Mouse (Mus musculus) testis, adult 2 months (tissue): ENCODE results near the gene BC025446. TPM values are rescaled to one million over a fixed set of nuclear protein-coding genes. Genes with fewer than 3 reads are reported as not detected.

Source experiments
- H3K27ac ChIP-seq: fragments of 200-500 bp; 2 replicates; pipeline ENCODE4 v1.5.1; 2012; ENCODE audit warnings: low read depth, low read length; ENCODE audit not compliant: control insufficient read depth, insufficient read depth
- H3K27me3 ChIP-seq: fragments of 200-500 bp; 2 replicates; pipeline ENCODE4 v1.6.1; 2012; ENCODE audit warnings: mild to moderate bottlenecking, low read length, moderate library complexity; ENCODE audit not compliant: control insufficient read depth, insufficient read depth
- H3K36me3 ChIP-seq: fragments of 200-500 bp; 2 replicates; pipeline ENCODE4 v1.6.1; 2012; ENCODE audit warnings: mild to moderate bottlenecking, low read length; ENCODE audit not compliant: control insufficient read depth, insufficient read depth
- H3K4me1 ChIP-seq: fragments of 200-500 bp; 2 replicates; pipeline ENCODE4 v1.6.1; 2012; ENCODE audit warnings: low read length; ENCODE audit not compliant: control insufficient read depth, insufficient read depth
- H3K4me3 ChIP-seq: fragments of 200-500 bp; 2 replicates; pipeline ENCODE4 v1.5.1; 2012; ENCODE audit warnings: low read depth, mild to moderate bottlenecking, low read length, moderate library complexity, mixed read lengths; ENCODE audit not compliant: control insufficient read depth
- CTCF ChIP-seq: fragments of 200-500 bp; IDR thresholded peaks from 2 replicates; pipeline ENCODE4 v1.5.1; 2012; ENCODE audit warnings: low read depth, mild to moderate bottlenecking, inconsistent platforms, low read length, moderate library complexity; ENCODE audit not compliant: control insufficient read depth, insufficient read depth, insufficient replicate concordance
- POLR2A ChIP-seq: fragments of 200-500 bp; IDR thresholded peaks from 2 replicates; pipeline ENCODE4 v1.6.1; 2012; ENCODE audit warnings: low read depth, mild to moderate bottlenecking, inconsistent platforms, low read length, moderate library complexity; ENCODE audit not compliant: control insufficient read depth
- polyA plus RNA-seq: library from polyadenylated mRNA; depleted of rRNA; stranded (reverse); fragments of >200 nt; gene quantifications from 2 replicates; pipeline ENCODE4 v1.2.3, GENCODE M21; 2012

Gene BC025446
- polyA plus RNA-seq, 1 experiment: not detected

- Histone ChIP-seq H3K36me3 (no peaks in the 10 kb centered on the region), H3K4me1 (no peaks in the 10 kb centered on the region), H3K27me3 (no peaks in the 10 kb centered on the region), H3K4me3 (no peak overlapping the region), H3K27ac (no peak overlapping the region)
- TF ChIP-seq CTCF (no peak), POLR2A (no peak)
Measured at GRCm38 (mm10) chr15:75240558-75240957, 24.4 kb downstream of the BC025446 start.

- no peaks in the 10 kb centered on the region for H3K36me3 ChIP-seq
Measured at GRCm38 (mm10) chr15:75242756-75243640, 26.8 kb downstream of the BC025446 start.

GRCm38 (mm10) chr15:75254671-75255070 is 38.5 kb downstream of the BC025446 start:
- no peak overlapping the region for H3K4me3 ChIP-seq
- no peak overlapping the region for H3K27ac ChIP-seq
- H3K36me3 ChIP-seq: no peaks in the 10 kb centered on the region
- H3K4me1 ChIP-seq: no peaks in the 10 kb centered on the region
- H3K27me3 ChIP-seq: no peaks in the 10 kb centered on the region
- no peak for TF ChIP-seq CTCF
- TF ChIP-seq POLR2A: no peak

More at GRCm38 (mm10) chr15:75242756-75243640, 26.8 kb downstream of the BC025446 start:
- TF ChIP-seq POLR2A (no peak), CTCF (no peak)
- H3K27me3 ChIP-seq: no peaks in the 10 kb centered on the region
- H3K4me1 ChIP-seq: no peaks in the 10 kb centered on the region
- no peak overlapping the region for H3K27ac ChIP-seq
- no peak overlapping the region for H3K4me3 ChIP-seq

- no peaks in the 10 kb centered on the region for H3K4me1 ChIP-seq
Measured at GRCm38 (mm10) chr15:75265863-75266262, 49.7 kb downstream of the BC025446 start.

GRCm38 (mm10) chr15:75266626-75267025 is 50.5 kb downstream of the BC025446 start:
- no peaks in the 10 kb centered on the region for H3K27me3 ChIP-seq
- no peaks in the 10 kb centered on the region for H3K36me3 ChIP-seq
- no peaks in the 10 kb centered on the region for H3K4me1 ChIP-seq
- no peak for TF ChIP-seq CTCF
- no peak for TF ChIP-seq POLR2A
- H3K4me3 ChIP-seq: no peak overlapping the region
- H3K27ac ChIP-seq: no peak overlapping the region

More at GRCm38 (mm10) chr15:75265863-75266262, 49.7 kb downstream of the BC025446 start:
- Histone ChIP-seq H3K4me3 (no peak overlapping the region), H3K27ac (no peak overlapping the region), H3K36me3 (no peaks in the 10 kb centered on the region), H3K27me3 (no peaks in the 10 kb centered on the region)
- no peak for TF ChIP-seq CTCF

- Histone ChIP-seq H3K36me3 (no peaks in the 10 kb centered on the region), H3K27me3 (no peaks in the 10 kb centered on the region), H3K4me3 (no peak within 1 kb of the TSS), H3K27ac (no peak within 1 kb of the TSS), H3K4me1 (no peaks in the 10 kb centered on the region)
- no peak for TF ChIP-seq POLR2A
- TF ChIP-seq CTCF: no peak
Measured at GRCm38 (mm10) chr15:75268121-75268520, 51.9 kb downstream of the BC025446 start, which contains the start of gene Ly6f. Ly6f (plus strand) TSS chr15:75268421.

- Histone ChIP-seq H3K27ac (no peak overlapping the region), H3K27me3 (no peaks in the 10 kb centered on the region), H3K4me3 (no peak overlapping the region), H3K36me3 (no peaks in the 10 kb centered on the region), H3K4me1 (no peaks in the 10 kb centered on the region)
- TF ChIP-seq POLR2A: no peak
- TF ChIP-seq CTCF: no peak
Measured at GRCm38 (mm10) chr15:75268916-75269829, 53.0 kb downstream of the BC025446 start.
